Mouse (Mus musculus): ENCODE measurements at regions not wholly inside any gene's neighbourhood (a gene's known extent, or its start where the extent isn't known, plus 50 kb on each side); places are given as distances from the start of the nearest gene placed in this dataset.
A peak's percentile ranks its signal among the peaks of the same experiment; 100 is the strongest.

DNA sequence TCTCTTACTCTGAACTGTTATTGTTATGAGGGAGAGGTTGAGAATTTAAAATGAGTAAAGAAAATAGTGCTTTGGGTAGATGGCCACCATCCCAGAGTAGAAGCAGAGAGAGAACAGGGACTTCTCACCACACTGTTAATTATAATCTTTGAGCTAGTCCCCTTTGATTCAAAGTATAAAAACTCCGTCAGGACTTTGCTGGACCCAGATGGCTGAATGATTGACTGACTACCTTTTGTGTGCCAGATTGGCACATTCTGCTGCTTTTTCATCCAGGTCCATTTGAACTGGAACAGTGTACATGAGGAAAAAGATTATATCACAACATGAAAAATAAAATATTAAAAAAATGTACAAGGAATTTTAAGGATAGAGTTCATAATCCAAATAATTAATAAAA, 449.8 kb downstream of the Slitrk1 start:
- ATAC-seq (ENCODE audit: low read depth): no peak
- Histone ChIP-seq H3K27ac (replicated peaks) (no peak overlapping the region), H3K9me3 (no peaks in the 10 kb centered on the region), H3K4me1 (replicated peaks) (no peaks in the 10 kb centered on the region), H3K27me3 (no peaks in the 10 kb centered on the region), H3K4me2 (no peak overlapping the region), H3K36me3 (no peaks in the 10 kb centered on the region), H3K4me3 (no peak overlapping the region), H3K9ac (no peak overlapping the region)
- 49% methylated on average over 1 of the region's 1 CpGs for WGBS

DNA sequence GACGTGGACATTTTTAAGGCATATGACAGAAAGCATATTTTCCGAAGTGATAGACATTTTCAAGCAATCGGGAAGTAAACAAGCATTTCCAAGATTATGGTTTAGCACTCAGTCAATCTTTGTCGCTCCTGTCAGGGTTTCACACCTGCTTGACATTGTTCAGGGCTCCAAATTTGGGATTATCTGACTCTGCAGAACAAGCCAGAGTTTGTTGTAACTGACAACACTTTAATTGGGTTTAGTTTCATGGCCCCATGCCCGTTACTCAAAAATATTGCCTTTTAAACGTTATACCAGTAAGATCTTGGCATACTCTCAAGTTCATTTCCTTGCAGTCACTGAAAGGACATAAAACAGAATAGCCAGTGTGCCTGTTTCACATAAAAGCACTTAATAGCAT, 454.6 kb downstream of the Slitrk1 start:
- H3K27me3 ChIP-seq: no peaks in the 10 kb centered on the region
- H3K4me1 ChIP-seq (replicated peaks): no peaks in the 10 kb centered on the region
- WGBS: 75% methylated on average over 6 of the region's 6 CpGs
- H3K36me3 ChIP-seq: no peaks in the 10 kb centered on the region
- H3K27ac ChIP-seq (replicated peaks): no peak overlapping the region
- no peak overlapping the region for H3K9ac ChIP-seq
- no peak overlapping the region for H3K4me2 ChIP-seq
- no peaks in the 10 kb centered on the region for H3K9me3 ChIP-seq
- no peak overlapping the region for H3K4me3 ChIP-seq
- ATAC-seq (ENCODE audit: low read depth): no peak

- H3K27ac ChIP-seq (replicated peaks): no peak overlapping the region
- WGBS: 41% methylated on average over 2 of the region's 2 CpGs
- no peak overlapping the region for H3K4me2 ChIP-seq
- no peaks in the 10 kb centered on the region for H3K36me3 ChIP-seq
- H3K9ac ChIP-seq: no peak overlapping the region
- H3K4me1 ChIP-seq (replicated peaks): no peaks in the 10 kb centered on the region
- H3K9me3 ChIP-seq: no peaks in the 10 kb centered on the region
- no peaks in the 10 kb centered on the region for H3K27me3 ChIP-seq
- no peak for ATAC-seq (ENCODE audit: low read depth)
- H3K4me3 ChIP-seq: no peak overlapping the region
Observed at GRCm38 (mm10) chr14:108437019-108437418, 476.9 kb downstream of the Slitrk1 start.

DNA sequence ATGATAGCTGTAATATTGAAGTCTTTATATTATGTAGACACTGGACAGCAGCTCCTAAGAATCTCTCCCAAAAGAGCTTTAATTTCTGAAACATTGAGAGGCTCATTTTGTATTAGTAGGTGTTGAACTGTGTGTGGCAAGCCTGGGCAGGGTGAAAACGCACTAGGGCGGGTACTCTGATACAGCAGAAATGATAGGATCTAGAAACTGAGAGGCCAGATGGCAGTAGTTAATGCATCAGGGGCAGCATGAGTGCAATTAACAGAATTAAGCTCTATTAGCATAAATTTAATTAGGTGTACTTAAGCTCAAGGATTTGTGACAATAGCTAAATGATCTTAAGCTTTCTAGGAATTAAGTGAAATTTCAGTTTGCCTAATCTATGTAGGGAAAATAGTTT, 508.8 kb downstream of the Slitrk1 start:
- no peaks in the 10 kb centered on the region for H3K4me1 ChIP-seq (replicated peaks)
- WGBS: 38% methylated on average over 2 of the region's 2 CpGs
- H3K27ac ChIP-seq (replicated peaks): no peak overlapping the region
- no peaks in the 10 kb centered on the region for H3K27me3 ChIP-seq
- H3K9ac ChIP-seq: no peak overlapping the region
- no peak overlapping the region for H3K4me3 ChIP-seq
- ATAC-seq (ENCODE audit: low read depth): peak; percentile 89
- no peak overlapping the region for H3K4me2 ChIP-seq
- H3K36me3 ChIP-seq: no peaks in the 10 kb centered on the region
- no peaks in the 10 kb centered on the region for H3K9me3 ChIP-seq

GRCm38 (mm10) chr14:108403466-108403865, 510.5 kb downstream of the Slitrk1 start:
- Histone ChIP-seq H3K9ac (no peak overlapping the region), H3K27ac (replicated peaks) (no peak overlapping the region), H3K9me3 (no peaks in the 10 kb centered on the region), H3K4me1 (replicated peaks) (no peaks in the 10 kb centered on the region), H3K4me3 (no peak overlapping the region), H3K27me3 (no peaks in the 10 kb centered on the region), H3K36me3 (no peaks in the 10 kb centered on the region), H3K4me2 (no peak overlapping the region)
- WGBS: 67% methylated on average over 2 of the region's 2 CpGs
- ATAC-seq (ENCODE audit: low read depth): no peak

All from neural tube, embryonic 13.5 days (tissue).